Mouse (Mus musculus) embryonic facial prominence, embryonic 14.5 days (tissue): ENCODE data around the gene Nxf2. TPM values are rescaled to one million over a fixed set of nuclear protein-coding genes. Genes with fewer than 3 reads are reported as not detected.

Experiments used
- ATAC-seq: fragments of 200-750 bp; cut with Nextera tagmentation; 2 replicates; pipeline ENCODE4 v1.8.0; 2017; ENCODE audit warnings: low read depth, moderate number of reproducible peaks, moderate TSS enrichment
- DNase-seq: peaks from one replicate; pipeline ENCODE4 v3.0.0-alpha.2; 2015; ENCODE audit warnings: low spot score
- H3K27ac ChIP-seq: fragments of 300-500 bp; sonication (generic); replicated peaks from 2 replicates; pipeline ENCODE4 v1.5.1; 2014; ENCODE audit warnings: low read depth, mild to moderate bottlenecking, low read length, moderate library complexity
- H3K27me3 ChIP-seq: fragments of 300-500 bp; sonication (generic); replicated peaks from 2 replicates; pipeline ENCODE4 v1.6.1; 2014; ENCODE audit warnings: low read length; ENCODE audit not compliant: control insufficient read depth, insufficient read depth
- H3K36me3 ChIP-seq: fragments of 300-500 bp; sonication (generic); 2 replicates; pipeline ENCODE4 v1.6.1; 2014; ENCODE audit warnings: low read length, mixed read lengths; ENCODE audit not compliant: control insufficient read depth, insufficient read depth
- H3K4me1 ChIP-seq: fragments of 300-500 bp; sonication (generic); 2 replicates; pipeline ENCODE4 v1.6.1; 2014; ENCODE audit warnings: antibody characterized with exemption, low read length; ENCODE audit not compliant: control insufficient read depth, insufficient read depth
- H3K4me2 ChIP-seq: fragments of 300-500 bp; sonication (generic); 2 replicates; pipeline ENCODE4 v1.6.1; 2014; ENCODE audit warnings: low read depth, mild to moderate bottlenecking, low read length, moderate library complexity, mixed read lengths
- H3K4me3 ChIP-seq: fragments of 300-500 bp; sonication (generic); 2 replicates; pipeline ENCODE4 v1.5.1; 2014; ENCODE audit warnings: low read depth, mild to moderate bottlenecking, low read length
- H3K9ac ChIP-seq: fragments of 300-500 bp; sonication (generic); 2 replicates; pipeline ENCODE4 v1.6.1; 2014; ENCODE audit warnings: low read depth, mild to moderate bottlenecking, low read length, moderate library complexity, mixed read lengths
- H3K9me3 ChIP-seq: fragments of 300-500 bp; sonication (generic); 2 replicates; pipeline ENCODE4 v1.6.1; 2016; ENCODE audit warnings: low read length; ENCODE audit not compliant: control insufficient read depth
- WGBS: fragments of 180-500 bp; shearing (Covaris S2); extraction: QIAGEN DNeasy Blood & Tissue Kit; methylation state at CpG from one replicate; pipeline ENCODE4 v1.1.7; 2014; 5-methylcytosine and 5-hydroxymethylcytosine counted together
- polyA plus RNA-seq: library from polyadenylated mRNA; unstranded; fragments of >200 nt; fragmentation: Nextera tagmentation; extraction: Ambion mirVana; gene quantifications from 2 replicates; pipeline ENCODE4 v1.2.1, GENCODE M21; 2014

The Nxf2 gene
- polyA plus RNA-seq = 1.1 and 1.2 TPM in 2 replicates

- 86% methylated on average over 19 of the region's 19 CpGs for WGBS
- H3K4me2 ChIP-seq = peak within 1 kb of the TSS; percentile 44
- H3K27me3 ChIP-seq = peaks cover 5% of the 10 kb centered on the region
- H3K36me3 ChIP-seq = no peaks in the 10 kb centered on the region
- H3K4me3 ChIP-seq = peak within 1 kb of the TSS; percentile 36
- ATAC-seq = no peak
- no peaks in the 10 kb centered on the region for H3K4me1 ChIP-seq
- DNase-seq = no peak
- no peak within 1 kb of the TSS for H3K27ac ChIP-seq
- no peaks in the 10 kb centered on the region for H3K9me3 ChIP-seq
- H3K9ac ChIP-seq = peak within 1 kb of the TSS; percentile 54
Measured at GRCm38 (mm10) chrX:134964546-134964945, at the start of gene Nxf2. Nxf2 (minus strand) TSS chrX:134964754.

GRCm38 (mm10) chrX:135011381-135011780 is 46.8 kb upstream of the Nxf2 start:
- 35% methylated on average over 3 of the region's 3 CpGs for WGBS
- Histone ChIP-seq H3K4me3 (no peak overlapping the region), H3K27ac (no peak overlapping the region), H3K9me3 (no peaks in the 10 kb centered on the region), H3K36me3 (no peaks in the 10 kb centered on the region), H3K4me2 (no peak overlapping the region), H3K4me1 (no peaks in the 10 kb centered on the region), H3K27me3 (peaks cover 3% of the 10 kb centered on the region), H3K9ac (no peak overlapping the region)
- ATAC-seq (no peak), DNase-seq (peak; percentile 17)

GRCm38 (mm10) chrX:135009471-135009815 is 44.9 kb upstream of the Nxf2 start:
- H3K4me3 ChIP-seq = peak overlapping the region; percentile 62
- H3K36me3 ChIP-seq = no peaks in the 10 kb centered on the region
- no peaks in the 10 kb centered on the region for H3K4me1 ChIP-seq
- H3K27ac ChIP-seq = no peak overlapping the region
- peaks cover 3% of the 10 kb centered on the region for H3K27me3 ChIP-seq
- ATAC-seq (no peak; the same call in 1 of the 2 replicates), DNase-seq (no peak)
- 43% methylated on average over 6 of the region's 6 CpGs for WGBS
- H3K9ac ChIP-seq = peak overlapping the region; percentile 30; the same call in 1 of the 2 replicates
- H3K4me2 ChIP-seq = peak overlapping the region; percentile 47
- no peaks in the 10 kb centered on the region for H3K9me3 ChIP-seq

- H3K9ac ChIP-seq = peak within 1 kb of the TSS; percentile 82
- peak; percentile 100 for ATAC-seq
- peak; percentile 96 for DNase-seq
- peaks cover 3% of the 10 kb centered on the region for H3K27me3 ChIP-seq
- H3K4me1 ChIP-seq = no peaks in the 10 kb centered on the region
- peak within 1 kb of the TSS; percentile 90 for H3K27ac ChIP-seq
- peak within 1 kb of the TSS; percentile 62 for H3K4me3 ChIP-seq
- WGBS = 25% methylated on average over 26 of the region's 65 CpGs
- no peaks in the 10 kb centered on the region for H3K36me3 ChIP-seq
- H3K9me3 ChIP-seq = no peaks in the 10 kb centered on the region
- H3K4me2 ChIP-seq = peak within 1 kb of the TSS; percentile 48
Measured at GRCm38 (mm10) chrX:135008720-135009470, 44.3 kb upstream of the Nxf2 start, which contains the start of gene Zmat1. Zmat1 (minus strand) TSS chrX:135009209.

GRCm38 (mm10) chrX:135008021-135008420 is 43.5 kb upstream of the Nxf2 start:
- no peak overlapping the region for H3K27ac ChIP-seq
- peaks cover 3% of the 10 kb centered on the region for H3K27me3 ChIP-seq
- no peaks in the 10 kb centered on the region for H3K4me1 ChIP-seq
- 25% methylated on average over 5 of the region's 5 CpGs for WGBS
- ATAC-seq (no peak), DNase-seq (no peak)
- no peaks in the 10 kb centered on the region for H3K9me3 ChIP-seq
- peak overlapping the region; percentile 82; the same call in 1 of the 2 replicates for H3K9ac ChIP-seq
- H3K4me2 ChIP-seq = peak overlapping the region; percentile 48
- peak overlapping the region; percentile 62 for H3K4me3 ChIP-seq
- no peaks in the 10 kb centered on the region for H3K36me3 ChIP-seq

- peak; percentile 96 for ATAC-seq
- Histone ChIP-seq H3K27ac (no peak overlapping the region), H3K4me3 (peak overlapping the region; percentile 36), H3K4me1 (no peaks in the 10 kb centered on the region), H3K36me3 (no peaks in the 10 kb centered on the region), H3K27me3 (no peaks in the 10 kb centered on the region; the same call in 1 of the 2 replicates), H3K4me2 (peak overlapping the region; percentile 44), H3K9ac (peak overlapping the region; percentile 54), H3K9me3 (no peaks in the 10 kb centered on the region)
- 81% methylated on average over 21 of the region's 53 CpGs for WGBS
- DNase-seq = peak; percentile 90
Measured at GRCm38 (mm10) chrX:134963305-134964094, 1.1 kb downstream of the Nxf2 start.

- no peaks in the 10 kb centered on the region; the same call in 1 of the 2 replicates for H3K27me3 ChIP-seq
- H3K9me3 ChIP-seq = no peaks in the 10 kb centered on the region
- peak; percentile 12 for DNase-seq
- no peaks in the 10 kb centered on the region for H3K4me1 ChIP-seq
- WGBS = 36% methylated on average over 5 of the region's 5 CpGs
- H3K27ac ChIP-seq = no peak overlapping the region
- no peak overlapping the region for H3K4me3 ChIP-seq
- H3K36me3 ChIP-seq = no peaks in the 10 kb centered on the region
- H3K4me2 ChIP-seq = no peak overlapping the region
- no peak for ATAC-seq
- H3K9ac ChIP-seq = no peak overlapping the region
Measured at GRCm38 (mm10) chrX:134930361-134930760, 34.2 kb downstream of the Nxf2 start.

- Histone ChIP-seq H3K36me3 (no peaks in the 10 kb centered on the region), H3K9ac (no peak overlapping the region), H3K9me3 (no peaks in the 10 kb centered on the region), H3K27me3 (no peaks in the 10 kb centered on the region; the same call in 1 of the 2 replicates), H3K4me3 (no peak overlapping the region), H3K4me1 (no peaks in the 10 kb centered on the region), H3K4me2 (no peak overlapping the region), H3K27ac (no peak overlapping the region)
- WGBS = 71% methylated on average over 5 of the region's 5 CpGs
- ATAC-seq = no peak
- DNase-seq = no peak
Measured at GRCm38 (mm10) chrX:134929927-134930326, 34.6 kb downstream of the Nxf2 start.
